Mouse (Mus musculus) liver, embryonic 14.5 days (tissue): ENCODE data around the gene Gpam. TPM values are rescaled to one million over a fixed set of nuclear protein-coding genes. Genes with fewer than 3 reads are reported as not detected.

Experiments
- ATAC-seq: fragments of 200-750 bp; cut with Nextera tagmentation; 2 replicates; pipeline ENCODE4 v1.8.0; 2017; ENCODE audit warnings: moderate number of reproducible peaks, mild to moderate bottlenecking, moderate library complexity; ENCODE audit not compliant: insufficient read depth
- DNase-seq, 3 experiments: peaks; one replicate each; pipeline ENCODE4 v3.0.0-alpha.2; 2012 to 2013; ENCODE audit warnings: low read depth in 3 of 3, low spot score in 3 of 3
- H3K27ac ChIP-seq: fragments of 300-500 bp; sonication (generic); 2 replicates; pipeline ENCODE4 v1.5.1; 2014; ENCODE audit warnings: moderate library complexity, mild to moderate bottlenecking, control low read depth, inconsistent platforms
- H3K27me3 ChIP-seq: fragments of 300-500 bp; sonication (generic); 2 replicates; pipeline ENCODE4 v1.6.1; 2014; ENCODE audit warnings: mild to moderate bottlenecking, low read length, moderate library complexity; ENCODE audit not compliant: control insufficient read depth, insufficient read depth
- H3K36me3 ChIP-seq: fragments of 300-500 bp; sonication (generic); replicated peaks from 2 replicates; pipeline ENCODE4 v1.6.1; 2014; ENCODE audit warnings: low read depth; ENCODE audit not compliant: control insufficient read depth, insufficient read depth
- H3K4me1 ChIP-seq, 2 experiments: fragments of 200-500 bp in 1 of 2; fragments of 300-500 bp in 1 of 2; sonication (generic) in 1 of 2; replicated peaks; 2 replicates each; pipeline ENCODE4 v1.6.1; 2012 to 2014; ENCODE audit warnings: antibody characterized with exemption in 1 of 2, inconsistent platforms in 1 of 2, low read length in 1 of 2; ENCODE audit not compliant: control insufficient read depth in 2 of 2, insufficient read depth in 2 of 2
- H3K4me2 ChIP-seq: fragments of 300-500 bp; sonication (generic); 2 replicates; pipeline ENCODE4 v1.6.1; 2014; ENCODE audit warnings: low read depth, mild to moderate bottlenecking, control low read depth, moderate library complexity
- H3K4me3 ChIP-seq, 2 experiments: fragments of 200-500 bp in 1 of 2; fragments of 300-500 bp in 1 of 2; sonication (generic) in 1 of 2; 2 replicates each; pipeline ENCODE4 v1.5.1; 2012 to 2014; ENCODE audit warnings: low read depth in 2 of 2, low read length in 2 of 2, mild to moderate bottlenecking in 2 of 2, control low read depth in 1 of 2, inconsistent platforms in 1 of 2, moderate library complexity in 1 of 2; ENCODE audit not compliant: insufficient read depth in 1 of 2
- H3K9ac ChIP-seq: fragments of 300-500 bp; sonication (generic); replicated peaks from 2 replicates; pipeline ENCODE4 v1.6.1; 2014; ENCODE audit warnings: mild to moderate bottlenecking, control low read depth, moderate library complexity
- H3K9me3 ChIP-seq: fragments of 300-500 bp; sonication (generic); 2 replicates; pipeline ENCODE4 v1.6.1; 2016; ENCODE audit warnings: low read length, mixed read lengths; ENCODE audit not compliant: control insufficient read depth
- CTCF ChIP-seq: IDR thresholded peaks from 2 replicates; pipeline ENCODE4 v1.5.1; 2016; ENCODE audit warnings: antibody characterized with exemption, low read depth, control low read depth
- EP300 ChIP-seq: IDR thresholded peaks from 2 replicates; pipeline ENCODE4 v1.6.1; 2016; ENCODE audit warnings: antibody characterized with exemption, low read depth
- WGBS: fragments of 180-500 bp; shearing (Covaris S2); extraction: QIAGEN DNeasy Blood & Tissue Kit; methylation state at CpG from one replicate; pipeline ENCODE4 v1.1.7; 2014; ENCODE audit not compliant: insufficient replicate concordance; 5-methylcytosine and 5-hydroxymethylcytosine counted together
- polyA plus RNA-seq, 2 experiments: library from polyadenylated mRNA; depleted of rRNA in 1 of 2; stranded (reverse) in 1 of 2; unstranded in 1 of 2; fragments of >200 nt; fragmentation: Nextera tagmentation in 1 of 2; extraction: Ambion mirVana in 1 of 2; gene quantifications; 2 replicates each; pipeline versions ENCODE4 v1.2.1 to v1.2.3; 2012 to 2014

The Gpam gene
- polyA plus RNA-seq, 2 experiments: 15.0 to 21.6 TPM

GRCm38 (mm10) chr19:55149646-55150045 lies 22.6 kb upstream of the Gpam start:
- no peak overlapping the region for H3K4me3 ChIP-seq

GRCm38 (mm10) chr19:55148109-55148508 lies 21.1 kb upstream of the Gpam start:
- H3K27ac ChIP-seq: no peak overlapping the region
- H3K27me3 ChIP-seq: no peaks in the 10 kb centered on the region
- H3K4me1 ChIP-seq: peaks cover 0 to 7% of the 10 kb centered on the region in 2 experiments; a peak in 1 of 4 replicates
- no peak overlapping the region for H3K4me2 ChIP-seq
- H3K9me3 ChIP-seq: no peaks in the 10 kb centered on the region
- no peak overlapping the region for H3K9ac ChIP-seq
- WGBS: 58% methylated on average over 6 of the region's 6 CpGs
- H3K36me3 ChIP-seq: no peaks in the 10 kb centered on the region
- DNase-seq (no peak), ATAC-seq (no peak)
- no peak for TF ChIP-seq EP300
- no peak for TF ChIP-seq CTCF
- no peak overlapping the region for H3K4me3 ChIP-seq

More at GRCm38 (mm10) chr19:55149646-55150045, 22.6 kb upstream of the Gpam start:
- ATAC-seq (no peak), DNase-seq (no peak)
- Histone ChIP-seq H3K36me3 (no peaks in the 10 kb centered on the region), H3K9ac (no peak overlapping the region), H3K9me3 (no peaks in the 10 kb centered on the region), H3K27ac (no peak overlapping the region), H3K4me2 (no peak overlapping the region), H3K27me3 (no peaks in the 10 kb centered on the region), H3K4me1 (peaks cover 0 to 5% of the 10 kb centered on the region in 2 experiments; a peak in 1 of 4 replicates)
- 65% methylated on average over 6 of the region's 6 CpGs for WGBS
- no peak for TF ChIP-seq CTCF
- no peak for TF ChIP-seq EP300

- Histone ChIP-seq H3K9me3 (no peaks in the 10 kb centered on the region), H3K4me2 (no peak overlapping the region), H3K9ac (no peak overlapping the region), H3K4me1 (peaks cover 0 to 7% of the 10 kb centered on the region in 2 experiments; a peak in 1 of 4 replicates), H3K36me3 (no peaks in the 10 kb centered on the region), H3K27me3 (no peaks in the 10 kb centered on the region), H3K4me3 (no peak overlapping the region), H3K27ac (no peak overlapping the region)
- ATAC-seq (no peak), DNase-seq (no peak)
- WGBS: 61% methylated on average over 9 of the region's 9 CpGs
- TF ChIP-seq EP300 (no peak), CTCF (no peak)
Measured at GRCm38 (mm10) chr19:55147568-55147967, 20.5 kb upstream of the Gpam start.

- TF ChIP-seq CTCF (no peak), EP300 (no peak)
- DNase-seq: no peak
- ATAC-seq: peak; percentile 11; the same call in 1 of the 2 replicates
- 36% methylated on average over 2 of the region's 2 CpGs for WGBS
- Histone ChIP-seq H3K4me2 (no peak overlapping the region), H3K27me3 (no peaks in the 10 kb centered on the region), H3K36me3 (no peaks in the 10 kb centered on the region), H3K9me3 (no peaks in the 10 kb centered on the region), H3K4me1 (peaks cover 0 to 7% of the 10 kb centered on the region in 2 experiments; a peak in 1 of 4 replicates), H3K4me3 (no peak overlapping the region), H3K9ac (no peak overlapping the region), H3K27ac (no peak overlapping the region)
Measured at GRCm38 (mm10) chr19:55145136-55145535, 18.1 kb upstream of the Gpam start.

- Histone ChIP-seq H3K9ac (no peak overlapping the region), H3K9me3 (no peaks in the 10 kb centered on the region), H3K4me3 (no peak overlapping the region), H3K36me3 (no peaks in the 10 kb centered on the region), H3K4me2 (no peak overlapping the region), H3K27me3 (no peaks in the 10 kb centered on the region), H3K27ac (no peak overlapping the region), H3K4me1 (peaks cover 0 to 9% of the 10 kb centered on the region in 2 experiments; a peak in 1 of 4 replicates)
- DNase-seq (no peak), ATAC-seq (no peak)
- WGBS: 47% methylated on average over 5 of the region's 5 CpGs
- no peak for TF ChIP-seq EP300
- no peak for TF ChIP-seq CTCF
Measured at GRCm38 (mm10) chr19:55144691-55145090, 17.7 kb upstream of the Gpam start.
